Mouse (Mus musculus): ENCODE results near the gene Gm3594. TPM values are rescaled to one million over a fixed set of nuclear protein-coding genes. Genes with fewer than 3 reads are reported as not detected.
"Not testable (repeated sequence)": the region's sequence is repeated elsewhere in the genome, so short reads cannot be mapped to it uniquely, and the experiment has no call there.

The Gm3594 gene
- total RNA-seq (2017), result not detected in 3 replicates

DNA sequence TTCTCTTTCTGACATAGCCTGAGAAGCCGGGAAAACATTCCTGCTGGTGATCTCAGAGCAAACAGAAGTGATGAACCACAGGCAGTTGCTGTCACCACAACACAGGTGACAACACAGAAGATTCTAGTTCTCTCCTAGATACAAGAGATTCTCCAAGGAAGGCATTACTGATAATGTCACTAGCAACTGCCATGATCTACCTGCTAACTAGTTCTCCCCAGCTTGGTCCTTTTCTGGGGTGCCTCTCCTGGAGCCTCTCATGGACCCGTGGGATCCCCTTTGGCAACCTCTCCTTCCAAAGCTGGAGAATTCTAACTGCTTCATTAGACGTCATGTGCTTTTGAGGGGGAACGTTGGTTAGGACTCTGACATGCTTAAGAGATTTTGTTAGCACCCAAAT is at the start of gene Gm3594:
Gene Gm3594, minus strand, starts transcription at position 101 of the 400 bp plus-strand sequence.
- not testable (repeated sequence) for ATAC-seq (replicated peaks; ENCODE audit: insufficient number of reproducible peaks, low FRiP score, low TSS enrichment, poor library complexity, severe bottlenecking)

DNA sequence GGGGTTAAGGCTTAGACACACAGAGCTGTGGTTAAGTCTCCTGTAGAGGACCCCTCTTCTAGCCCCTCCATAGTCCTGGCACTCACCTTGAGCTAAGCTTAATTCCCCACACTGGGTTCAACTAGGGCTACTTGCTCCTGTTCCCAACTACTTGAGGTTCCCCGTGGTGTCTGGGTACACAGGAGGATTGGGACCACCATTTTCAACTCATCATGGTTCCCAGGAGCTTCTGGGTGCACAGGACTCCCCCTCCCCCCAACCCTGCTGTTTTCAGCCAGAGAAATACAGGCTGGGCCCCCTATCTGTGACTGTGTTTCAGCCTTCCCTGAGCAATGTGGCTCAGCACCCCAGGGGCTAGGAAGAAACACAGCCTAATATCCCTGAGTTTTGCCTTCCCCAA is 41.9 kb upstream of the Gm3594 start:
- not testable (repeated sequence) for ATAC-seq (replicated peaks; ENCODE audit: insufficient number of reproducible peaks, low FRiP score, low TSS enrichment, poor library complexity, severe bottlenecking)

GRCm38 (mm10) chr14:6485541-6485940 is 41.1 kb upstream of the Gm3594 start:
- not testable (repeated sequence) for ATAC-seq (replicated peaks; ENCODE audit: insufficient number of reproducible peaks, low FRiP score, low TSS enrichment, poor library complexity, severe bottlenecking)

DNA sequence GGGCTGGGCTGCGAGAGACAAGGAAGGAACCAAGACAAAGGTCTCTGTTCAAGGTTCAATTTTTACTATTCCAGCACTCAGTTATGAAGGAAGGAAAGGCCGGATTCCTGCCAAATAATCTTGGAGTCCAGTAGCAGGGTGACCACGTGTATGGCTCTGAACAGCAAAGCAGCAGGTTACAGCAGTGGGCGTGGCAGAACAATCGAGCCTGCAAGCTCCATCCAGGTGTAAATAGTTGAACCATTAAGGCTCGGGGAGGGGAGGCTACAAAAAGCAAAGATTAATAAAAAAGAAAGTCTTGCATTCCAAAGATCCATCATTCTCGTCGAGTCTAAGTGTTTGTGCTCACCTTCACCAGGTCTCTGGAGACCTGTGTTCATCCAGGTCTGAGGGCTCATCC is 37.7 kb upstream of the Gm3594 start:
- ATAC-seq (replicated peaks; ENCODE audit: insufficient number of reproducible peaks, low FRiP score, low TSS enrichment, poor library complexity, severe bottlenecking), result not testable (repeated sequence)

DNA sequence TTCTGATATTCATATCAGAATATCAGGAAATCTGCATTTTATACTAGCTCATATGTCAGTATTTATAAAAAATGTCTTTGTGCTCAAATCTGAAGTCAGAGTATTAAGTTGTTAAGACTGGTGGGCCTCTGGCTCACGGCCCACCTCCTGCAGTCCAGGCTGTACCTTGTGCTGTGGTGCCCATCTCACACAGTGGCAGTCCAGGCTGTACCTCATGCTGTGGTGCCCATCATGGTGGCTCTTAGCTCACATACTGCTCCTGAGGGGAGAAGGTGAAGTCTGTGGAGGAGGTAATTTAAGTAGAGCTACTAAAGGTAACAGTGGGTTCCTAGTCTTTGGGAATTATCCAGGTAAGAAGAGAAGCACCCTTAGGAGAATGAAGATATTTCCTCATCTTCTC is 27.4 kb upstream of the Gm3594 start:
- not testable (repeated sequence) for ATAC-seq (replicated peaks; ENCODE audit: insufficient number of reproducible peaks, low FRiP score, low TSS enrichment, poor library complexity, severe bottlenecking)

- not testable (repeated sequence) for ATAC-seq (replicated peaks; ENCODE audit: insufficient number of reproducible peaks, low FRiP score, low TSS enrichment, poor library complexity, severe bottlenecking)
Measured at GRCm38 (mm10) chr14:6440774-6441173, 3.6 kb downstream of the Gm3594 start.

GRCm38 (mm10) chr14:6440206-6440605 is 4.2 kb downstream of the Gm3594 start:
- not testable (repeated sequence) for ATAC-seq (replicated peaks; ENCODE audit: insufficient number of reproducible peaks, low FRiP score, low TSS enrichment, poor library complexity, severe bottlenecking)

DNA sequence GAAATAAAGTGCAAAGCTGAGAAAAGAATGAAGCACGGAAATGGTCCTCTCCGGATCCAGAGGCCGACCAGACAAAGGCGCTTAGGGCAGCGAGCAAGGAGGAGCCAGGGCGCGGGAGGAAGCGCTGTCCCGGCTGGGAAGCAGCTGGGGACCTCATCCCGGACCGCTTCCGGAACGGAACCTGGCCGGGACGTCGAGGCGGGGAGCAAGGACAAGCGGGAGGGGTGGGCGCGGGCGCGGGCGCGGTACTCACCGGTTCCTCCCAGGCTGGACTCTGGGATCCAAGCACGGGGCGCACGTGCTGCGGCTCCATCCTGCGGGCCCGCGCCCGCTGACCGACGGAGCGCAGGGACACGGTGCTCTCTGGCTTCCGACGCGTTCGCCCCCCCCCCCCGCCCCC is 17.6 kb downstream of the Gm3594 start:
- not testable (repeated sequence) for ATAC-seq (replicated peaks; ENCODE audit: insufficient number of reproducible peaks, low FRiP score, low TSS enrichment, poor library complexity, severe bottlenecking)

DNA sequence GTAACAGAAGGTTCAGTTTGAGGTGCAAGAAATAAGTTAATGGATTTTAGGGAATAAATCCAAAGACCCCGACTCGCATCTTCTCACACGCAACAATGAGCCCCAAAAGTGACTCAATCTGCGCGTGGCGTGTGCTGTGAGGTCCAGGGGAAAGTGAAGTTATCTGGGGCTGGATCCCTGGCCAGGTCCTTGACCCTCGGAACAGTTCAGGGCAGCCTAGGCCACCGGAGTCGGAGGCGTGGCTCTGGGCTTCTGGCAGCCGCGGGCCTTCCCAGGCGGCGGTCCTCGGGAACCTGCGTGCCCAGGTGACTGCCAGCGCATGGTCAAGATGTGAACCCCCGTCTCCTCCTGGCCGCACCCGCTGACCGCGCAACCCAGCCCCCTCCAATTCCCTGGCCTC is 18.1 kb downstream of the Gm3594 start:
- not testable (repeated sequence) for ATAC-seq (replicated peaks; ENCODE audit: insufficient number of reproducible peaks, low FRiP score, low TSS enrichment, poor library complexity, severe bottlenecking)

GRCm38 (mm10) chr14:6412382-6412781 is 32.0 kb downstream of the Gm3594 start, which contains the start of gene Gm3591:
Gene Gm3591, minus strand, starts transcription at chr14:6412482.
- ATAC-seq (replicated peaks; ENCODE audit: insufficient number of reproducible peaks, low FRiP score, low TSS enrichment, poor library complexity, severe bottlenecking), result not testable (repeated sequence)

DNA sequence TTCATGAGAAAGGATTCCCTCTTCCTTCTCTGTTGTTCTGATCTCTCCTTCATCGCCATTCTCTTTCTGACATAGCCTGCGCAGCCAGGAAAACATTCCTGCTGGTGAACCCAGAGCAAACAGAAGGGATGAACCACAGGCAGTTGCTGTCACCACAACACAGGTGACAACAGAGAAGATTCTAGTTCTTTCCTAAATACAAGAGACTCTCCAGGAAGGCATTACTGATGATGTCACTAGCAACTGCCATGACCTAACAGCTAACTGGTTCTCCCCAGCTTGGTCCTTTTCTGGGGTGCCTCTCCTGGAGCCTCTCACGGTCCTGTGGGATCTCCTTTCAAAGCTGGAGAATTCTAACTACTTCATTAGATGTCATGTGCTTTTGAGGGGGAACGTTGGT is 54.2 kb downstream of the Gm3594 start, which contains the start of gene Gm16440:
Gene Gm16440, minus strand, starts transcription at position 101 of the 400 bp plus-strand sequence.
- not testable (repeated sequence) for ATAC-seq (replicated peaks; ENCODE audit: insufficient number of reproducible peaks, low FRiP score, low TSS enrichment, poor library complexity, severe bottlenecking)

Other genes starting within 250 kb of the Gm3594 start
- gene Gm21560, start 225.3 kb downstream of the Gm3594 start, total RNA-seq (2017), result not detected in 3 replicates
- gene Gm3411, start 157.4 kb downstream of the Gm3594 start, total RNA-seq (2017), result not detected in 3 replicates
- gene Gm21103, start 139.8 kb downstream of the Gm3594 start, total RNA-seq (2017), result 1.9 TPM in 1 of 3 replicates, not detected in the others
- not detected in 3 replicates for gene Gm3618, start 100.9 kb downstream of the Gm3594 start, total RNA-seq (2017)
- gene Gm16440, start 54.3 kb downstream of the Gm3594 start, total RNA-seq (2017), result not detected in 3 replicates
- not detected in 3 replicates for gene Gm3591, start 32.1 kb downstream of the Gm3594 start, total RNA-seq (2017)
- not detected in 3 replicates for gene Gm8356, start 92.7 kb upstream of the Gm3594 start, total RNA-seq (2017)
- not detected in 3 replicates for gene Gm3629, start 146.0 kb upstream of the Gm3594 start, total RNA-seq (2017)
- not detected in 3 replicates for gene Gm3460, start 177.8 kb upstream of the Gm3594 start, total RNA-seq (2017)
- not detected in 3 replicates for gene Gm10251, start 239.6 kb upstream of the Gm3594 start, total RNA-seq (2017)